Mouse (Mus musculus): ENCODE results near the gene Aamdc. TPM values are rescaled to one million over a fixed set of nuclear protein-coding genes. Genes with fewer than 3 reads are reported as not detected.
A peak's percentile ranks its signal among the peaks of the same experiment; 100 is the strongest.

Aamdc gene
- 33.7 and 45.0 TPM in 2 replicates for total RNA-seq (2014; rRNA removed)
- polyA plus RNA-seq (2012; rRNA removed): 23.9 and 24.9 TPM in 2 replicates

DNA sequence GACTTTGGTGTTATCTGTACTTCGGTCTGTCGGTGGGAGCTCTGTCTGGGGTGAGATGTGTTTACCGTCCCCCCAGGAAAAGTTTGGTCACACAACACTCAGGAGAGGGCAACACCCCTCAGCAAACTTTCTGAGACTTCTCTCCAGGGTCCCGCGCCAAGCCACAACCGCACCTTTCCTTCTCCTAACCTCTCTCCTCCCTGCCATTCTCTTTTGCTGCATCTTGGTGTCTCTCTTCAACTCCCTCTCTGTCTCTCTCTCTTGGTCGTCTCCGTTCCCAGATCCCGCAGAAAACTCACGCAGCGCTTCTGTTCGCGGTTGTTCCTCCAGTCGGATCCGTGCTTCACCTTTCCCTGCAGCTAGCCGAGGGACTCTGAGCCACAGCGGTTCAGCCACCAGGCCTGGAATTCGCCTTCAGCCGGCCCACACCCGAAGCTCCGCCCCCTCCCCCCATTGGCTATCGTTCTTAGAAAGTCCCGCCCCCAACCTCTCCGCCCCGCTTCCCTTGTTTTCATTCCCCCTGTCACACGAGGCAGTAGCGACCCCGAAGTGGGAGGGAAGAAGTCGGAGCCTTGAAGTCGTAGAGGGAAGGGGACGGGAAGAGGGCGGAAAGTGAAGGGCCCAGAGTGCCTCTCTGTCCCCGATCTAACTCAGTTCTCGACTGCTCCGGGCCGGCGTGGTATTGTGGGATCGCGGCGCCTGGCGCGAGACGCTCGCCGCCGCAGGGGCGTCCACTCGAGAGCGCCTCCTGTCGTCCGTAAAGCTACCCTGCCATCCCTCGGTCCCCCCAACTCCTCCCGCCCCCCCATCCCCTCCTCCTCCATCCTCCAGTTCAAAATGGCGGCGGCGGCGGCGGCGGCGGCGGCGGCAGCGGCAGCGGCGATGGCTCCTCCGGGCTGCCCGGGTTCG lies at the start of gene Aamdc, which contains the start of gene Rsf1:
TSS of gene Aamdc (minus strand) at position 431 of the 909 bp plus-strand sequence.
TSS of gene Rsf1 (plus strand) at position 823 of the 909 bp plus-strand sequence.
- H3K4me3 ChIP-seq (ENCODE audit: insufficient read depth, low read depth, low read length): peak within 1 kb of the TSS; percentile 89
- TF ChIP-seq CTCF (IDR thresholded peaks at IDR 0.05; ENCODE audit: low read depth, low read length) (peak; percentile 82), POLR2A (IDR thresholded peaks at IDR 0.05; ENCODE audit: extremely low read depth, insufficient read depth, low read length) (peak; percentile 97)
- peak within 1 kb of the TSS; percentile 87 for H3K27ac ChIP-seq (replicated peaks; ENCODE audit: insufficient read depth, low read depth, low read length)
- no peaks in the 10 kb centered on the region for H3K27me3 ChIP-seq (ENCODE audit: control insufficient read depth, insufficient read depth, low read length)
- H3K9ac ChIP-seq (ENCODE audit: low read depth, low read length): peak within 1 kb of the TSS; percentile 96
- H3K4me1 ChIP-seq (ENCODE audit: control insufficient read depth, insufficient read depth, low read length): peaks cover 7% of the 10 kb centered on the region; the same call in 1 of the 2 replicates
- DNase-seq (ENCODE audit: extremely low read depth, low read depth, low spot score): peak; percentile 94
- 1% methylated on average over 67 of the region's 68 CpGs for WGBS
- peaks cover 7% of the 10 kb centered on the region; the same call in 1 of the 2 replicates for H3K79me2 ChIP-seq (ENCODE audit: control insufficient read depth, insufficient read depth, low read length)
- peaks cover 4% of the 10 kb centered on the region for H3K36me3 ChIP-seq (ENCODE audit: control insufficient read depth, insufficient read depth, low read length)

DNA sequence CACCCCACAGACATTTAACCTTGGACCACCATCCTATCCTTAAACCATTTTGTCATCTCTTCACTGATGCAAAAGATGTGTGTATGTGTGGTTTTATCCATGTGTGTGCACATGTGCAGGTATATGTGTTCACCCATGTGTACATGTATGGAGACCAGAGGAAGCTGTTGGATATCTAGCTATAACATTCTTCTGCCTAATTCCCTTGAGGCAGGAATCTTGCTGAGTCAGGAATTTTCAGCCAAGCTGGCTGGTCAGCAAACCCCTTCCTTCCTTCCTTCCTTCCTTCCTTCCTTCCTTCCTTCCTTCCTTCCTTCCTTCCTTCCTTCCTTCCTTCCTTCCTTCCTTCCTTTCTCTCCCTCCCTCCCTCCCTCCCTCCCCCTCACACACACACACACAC lies 44.1 kb upstream of the Aamdc start:
- H3K27ac ChIP-seq (replicated peaks; ENCODE audit: insufficient read depth, low read depth, low read length): no peak overlapping the region
- H3K36me3 ChIP-seq (ENCODE audit: control insufficient read depth, insufficient read depth, low read length): no peaks in the 10 kb centered on the region
- peaks cover 15% of the 10 kb centered on the region for H3K4me1 ChIP-seq (ENCODE audit: control insufficient read depth, insufficient read depth, low read length)
- no peak overlapping the region for H3K9ac ChIP-seq (ENCODE audit: low read depth, low read length)
- no peaks in the 10 kb centered on the region for H3K27me3 ChIP-seq (ENCODE audit: control insufficient read depth, insufficient read depth, low read length)
- H3K4me3 ChIP-seq (ENCODE audit: insufficient read depth, low read depth, low read length): no peak overlapping the region
- TF ChIP-seq POLR2A (IDR thresholded peaks at IDR 0.05; ENCODE audit: extremely low read depth, insufficient read depth, low read length) (no peak), CTCF (IDR thresholded peaks at IDR 0.05; ENCODE audit: low read depth, low read length) (no peak)
- peaks cover 26% of the 10 kb centered on the region for H3K79me2 ChIP-seq (ENCODE audit: control insufficient read depth, insufficient read depth, low read length)
- DNase-seq (ENCODE audit: extremely low read depth, low read depth, low spot score): no peak

GRCm38 (mm10) chr7:97622676-97623075 lies 43.4 kb upstream of the Aamdc start:
- no peak overlapping the region for H3K9ac ChIP-seq (ENCODE audit: low read depth, low read length)
- no peak overlapping the region for H3K4me3 ChIP-seq (ENCODE audit: insufficient read depth, low read depth, low read length)
- TF ChIP-seq POLR2A (IDR thresholded peaks at IDR 0.05; ENCODE audit: extremely low read depth, insufficient read depth, low read length) (no peak), CTCF (IDR thresholded peaks at IDR 0.05; ENCODE audit: low read depth, low read length) (no peak)
- no peak overlapping the region for H3K27ac ChIP-seq (replicated peaks; ENCODE audit: insufficient read depth, low read depth, low read length)
- 33% methylated on average over 1 of the region's 1 CpGs for WGBS
- H3K36me3 ChIP-seq (ENCODE audit: control insufficient read depth, insufficient read depth, low read length): peaks cover 4% of the 10 kb centered on the region
- DNase-seq (ENCODE audit: extremely low read depth, low read depth, low spot score): peak; percentile 93
- no peaks in the 10 kb centered on the region for H3K27me3 ChIP-seq (ENCODE audit: control insufficient read depth, insufficient read depth, low read length)
- peaks cover 24% of the 10 kb centered on the region for H3K79me2 ChIP-seq (ENCODE audit: control insufficient read depth, insufficient read depth, low read length)
- H3K4me1 ChIP-seq (ENCODE audit: control insufficient read depth, insufficient read depth, low read length): peaks cover 18% of the 10 kb centered on the region

- Histone ChIP-seq H3K9ac (ENCODE audit: low read depth, low read length) (no peak overlapping the region), H3K4me1 (ENCODE audit: control insufficient read depth, insufficient read depth, low read length) (peaks cover 18% of the 10 kb centered on the region), H3K27me3 (ENCODE audit: control insufficient read depth, insufficient read depth, low read length) (no peaks in the 10 kb centered on the region), H3K4me3 (ENCODE audit: insufficient read depth, low read depth, low read length) (no peak overlapping the region), H3K79me2 (ENCODE audit: control insufficient read depth, insufficient read depth, low read length) (peaks cover 19% of the 10 kb centered on the region), H3K27ac (replicated peaks; ENCODE audit: insufficient read depth, low read depth, low read length) (no peak overlapping the region), H3K36me3 (ENCODE audit: control insufficient read depth, insufficient read depth, low read length) (peaks cover 4% of the 10 kb centered on the region)
- WGBS: 59% methylated on average over 5 of the region's 5 CpGs
- TF ChIP-seq POLR2A (IDR thresholded peaks at IDR 0.05; ENCODE audit: extremely low read depth, insufficient read depth, low read length): no peak
- TF ChIP-seq CTCF (IDR thresholded peaks at IDR 0.05; ENCODE audit: low read depth, low read length): no peak
- DNase-seq (ENCODE audit: extremely low read depth, low read depth, low spot score): peak; percentile 48
These were observed 42.0 kb upstream of the Aamdc start for GRCm38 (mm10) chr7:97621346-97621745.

DNA sequence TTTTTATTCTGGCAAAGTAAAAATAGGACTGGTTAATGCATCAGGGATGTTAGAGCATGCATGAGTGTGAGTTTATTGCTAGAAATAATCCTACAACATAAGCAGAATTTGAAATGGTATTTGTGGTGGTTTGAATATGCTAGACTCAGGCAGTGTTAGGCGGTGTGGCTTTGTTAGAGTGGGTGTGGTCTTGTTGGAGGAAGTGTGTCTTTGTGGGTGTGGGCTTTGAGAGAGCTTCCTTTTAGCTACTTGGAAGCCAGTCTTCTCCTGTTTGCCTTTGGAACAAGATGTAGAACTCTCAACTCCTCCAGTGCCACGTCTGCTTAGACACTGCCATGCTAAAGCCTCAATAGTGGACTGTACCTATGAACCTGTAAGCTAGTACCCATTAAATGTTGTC lies 19.3 kb upstream of the Aamdc start:
- Histone ChIP-seq H3K79me2 (ENCODE audit: control insufficient read depth, insufficient read depth, low read length) (peaks cover 29% of the 10 kb centered on the region; the same call in 1 of the 2 replicates), H3K27me3 (ENCODE audit: control insufficient read depth, insufficient read depth, low read length) (no peaks in the 10 kb centered on the region), H3K9ac (ENCODE audit: low read depth, low read length) (no peak overlapping the region), H3K36me3 (ENCODE audit: control insufficient read depth, insufficient read depth, low read length) (no peaks in the 10 kb centered on the region), H3K27ac (replicated peaks; ENCODE audit: insufficient read depth, low read depth, low read length) (no peak overlapping the region), H3K4me1 (ENCODE audit: control insufficient read depth, insufficient read depth, low read length) (peaks cover 3% of the 10 kb centered on the region), H3K4me3 (ENCODE audit: insufficient read depth, low read depth, low read length) (no peak overlapping the region)
- DNase-seq (ENCODE audit: extremely low read depth, low read depth, low spot score): no peak
- no peak for TF ChIP-seq CTCF (IDR thresholded peaks at IDR 0.05; ENCODE audit: low read depth, low read length)
- no peak for TF ChIP-seq POLR2A (IDR thresholded peaks at IDR 0.05; ENCODE audit: extremely low read depth, insufficient read depth, low read length)
- 88% methylated on average over 2 of the region's 2 CpGs for WGBS

Data from liver, adult 2 months (tissue).